Mouse (Mus musculus): ENCODE measurements at regions not wholly inside any gene's neighbourhood (a gene's known extent, or its start where the extent isn't known, plus 50 kb on each side); places are given as distances from the start of the nearest gene placed in this dataset.

DNA sequence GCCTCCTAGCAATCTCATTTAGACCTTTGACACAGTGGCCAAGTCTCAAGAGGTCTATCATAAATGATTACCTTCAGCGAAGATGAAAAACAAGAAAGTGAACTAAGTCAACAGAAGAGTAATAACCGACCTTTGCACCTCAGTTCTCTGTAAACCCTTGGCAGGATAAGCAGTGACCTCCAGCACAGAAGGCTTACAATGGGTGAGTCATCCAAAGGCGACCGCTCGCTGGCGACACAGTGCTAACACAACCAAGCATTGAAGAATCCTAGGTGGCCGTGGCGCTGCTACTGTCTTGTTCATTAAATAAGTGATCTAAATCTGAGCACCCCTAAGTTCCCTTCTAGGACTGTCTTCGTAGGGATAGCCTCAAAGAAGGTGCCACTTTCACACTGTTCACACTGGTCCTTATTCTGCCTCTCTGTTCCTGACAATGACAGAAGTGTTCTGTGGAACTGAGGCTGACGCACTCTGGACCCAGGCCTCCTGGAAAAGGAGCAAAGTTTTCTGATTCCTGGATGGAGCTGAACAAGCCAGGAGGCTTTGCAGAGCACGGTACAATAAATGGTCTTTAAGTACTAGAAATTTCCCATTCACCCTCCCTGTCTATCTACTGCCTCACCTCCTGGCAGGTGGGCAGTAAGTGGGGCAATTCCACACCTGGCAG lies 108.6 kb downstream of the Zfp706 start:
- no peaks in the 10 kb centered on the region for H3K9me3 ChIP-seq
- no peaks in the 10 kb centered on the region for H3K36me3 ChIP-seq
- WGBS = 88% methylated on average over 11 of the region's 11 CpGs
- H3K4me2 ChIP-seq = no peak overlapping the region
- H3K9ac ChIP-seq = no peak overlapping the region
- H3K27me3 ChIP-seq = no peaks in the 10 kb centered on the region
- H3K4me3 ChIP-seq = no peak overlapping the region
- peaks cover 17% of the 10 kb centered on the region for H3K4me1 ChIP-seq
- no peak for ATAC-seq (ENCODE audit: insufficient number of reproducible peaks, low FRiP score, low TSS enrichment, low read depth)
- no peak overlapping the region for H3K27ac ChIP-seq

DNA sequence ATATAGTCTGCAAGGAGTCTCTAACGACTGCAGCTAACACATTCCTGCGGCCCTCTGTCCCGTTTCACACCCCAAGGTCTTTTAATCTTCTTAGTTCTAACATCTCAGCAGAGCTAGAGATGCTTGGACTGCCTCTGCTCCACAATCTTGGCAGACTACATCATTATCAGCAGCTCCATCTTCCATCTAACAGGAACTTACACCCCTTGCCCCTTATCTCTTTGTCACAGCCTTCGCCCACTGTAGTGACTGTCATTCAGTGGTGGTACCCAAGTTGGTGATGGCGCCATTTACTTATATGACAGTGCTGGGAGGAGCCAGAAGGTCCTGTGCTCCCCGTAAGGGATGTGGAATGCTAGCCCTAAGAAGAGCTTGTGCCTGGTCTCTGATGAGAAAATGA lies 109.2 kb downstream of the Zfp706 start:
- Histone ChIP-seq H3K9ac (no peak overlapping the region), H3K4me3 (no peak overlapping the region), H3K36me3 (no peaks in the 10 kb centered on the region), H3K4me1 (peaks cover 20% of the 10 kb centered on the region), H3K9me3 (no peaks in the 10 kb centered on the region), H3K27ac (no peak overlapping the region), H3K4me2 (no peak overlapping the region), H3K27me3 (no peaks in the 10 kb centered on the region)
- WGBS = 84% methylated on average over 6 of the region's 6 CpGs
- no peak for ATAC-seq (ENCODE audit: insufficient number of reproducible peaks, low FRiP score, low TSS enrichment, low read depth)

DNA sequence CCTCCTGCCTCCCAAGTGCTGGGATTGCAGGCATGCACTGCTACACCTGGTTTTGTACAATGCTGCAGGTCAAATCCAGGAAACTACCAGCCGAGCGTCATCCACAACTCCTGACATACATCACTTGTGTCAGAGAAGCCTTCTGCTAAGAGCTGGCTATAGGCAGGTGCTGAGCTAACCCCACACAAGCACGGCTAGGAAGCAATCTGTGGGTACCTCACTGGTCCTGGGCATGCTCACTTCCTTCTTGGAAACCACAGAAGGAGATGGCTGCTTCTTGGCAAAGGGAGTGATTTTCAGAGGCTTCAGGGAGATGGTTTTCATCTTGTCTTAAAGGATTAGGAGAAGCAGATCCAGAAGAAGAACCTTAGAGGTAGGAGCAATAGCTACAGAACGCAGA lies 111.3 kb downstream of the Zfp706 start:
- Histone ChIP-seq H3K36me3 (no peaks in the 10 kb centered on the region), H3K4me2 (no peak overlapping the region), H3K27ac (no peak overlapping the region), H3K27me3 (no peaks in the 10 kb centered on the region), H3K4me1 (peaks cover 24% of the 10 kb centered on the region), H3K4me3 (no peak overlapping the region), H3K9ac (no peak overlapping the region), H3K9me3 (no peaks in the 10 kb centered on the region)
- ATAC-seq (ENCODE audit: insufficient number of reproducible peaks, low FRiP score, low TSS enrichment, low read depth) = no peak
- WGBS = 79% methylated on average over 4 of the region's 4 CpGs

DNA sequence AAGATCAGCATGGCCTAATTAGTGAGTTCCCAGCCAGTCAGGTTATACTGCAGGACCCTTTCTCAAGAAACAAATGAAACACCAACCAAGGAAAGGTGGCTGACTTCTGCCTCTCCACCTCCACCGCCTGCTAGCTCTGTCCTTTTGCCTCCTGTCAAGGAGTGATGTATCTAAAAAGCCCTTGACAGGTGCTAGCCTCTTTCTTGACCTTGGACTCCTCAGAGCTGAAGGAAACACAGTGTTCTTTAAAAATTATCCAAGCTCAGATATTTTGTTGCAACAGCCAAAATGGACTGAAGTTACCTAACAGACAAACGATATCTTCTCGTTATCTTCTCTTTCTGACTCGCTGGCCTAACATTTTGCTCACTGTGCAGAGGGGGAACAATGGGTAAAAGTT lies 112.5 kb downstream of the Zfp706 start:
- H3K9me3 ChIP-seq = no peaks in the 10 kb centered on the region
- H3K36me3 ChIP-seq = no peaks in the 10 kb centered on the region
- no peak overlapping the region for H3K4me3 ChIP-seq
- H3K9ac ChIP-seq = no peak overlapping the region
- ATAC-seq (ENCODE audit: insufficient number of reproducible peaks, low FRiP score, low TSS enrichment, low read depth) = no peak
- H3K27ac ChIP-seq = no peak overlapping the region
- no peak overlapping the region for H3K4me2 ChIP-seq
- no peaks in the 10 kb centered on the region for H3K27me3 ChIP-seq
- 86% methylated on average over 4 of the region's 4 CpGs for WGBS
- peaks cover 18% of the 10 kb centered on the region for H3K4me1 ChIP-seq

DNA sequence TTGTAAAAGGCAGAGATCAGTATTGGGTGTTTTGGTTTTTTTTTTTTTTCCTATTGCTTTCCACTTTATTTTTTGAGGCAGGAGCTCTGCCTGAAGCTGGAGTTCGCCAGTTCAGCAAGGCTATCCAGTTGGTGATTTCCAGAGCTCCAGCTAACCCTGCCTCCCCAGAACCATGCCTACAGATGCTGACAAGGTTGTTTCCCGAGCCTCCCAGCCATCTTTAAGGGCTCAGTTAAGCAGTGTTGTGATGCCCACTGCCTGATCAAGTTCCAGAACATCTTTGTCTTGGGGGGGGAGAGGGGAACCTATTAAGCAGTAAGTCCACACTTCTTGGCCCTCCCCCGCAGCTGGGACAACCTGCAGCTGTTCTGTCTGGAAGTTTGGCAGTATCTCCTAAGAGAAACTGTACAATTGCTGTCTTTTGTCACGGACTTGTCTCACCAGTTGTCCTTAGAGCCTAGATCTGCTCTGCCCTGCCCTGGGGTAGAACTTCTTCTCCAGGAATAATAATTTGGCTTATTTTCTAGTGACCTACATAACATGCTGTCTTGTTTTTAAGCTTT lies 114.1 kb downstream of the Zfp706 start:
- WGBS = 38% methylated on average over 4 of the region's 4 CpGs
- Histone ChIP-seq H3K36me3 (no peaks in the 10 kb centered on the region), H3K4me3 (no peak overlapping the region), H3K9ac (no peak overlapping the region), H3K4me2 (no peak overlapping the region), H3K4me1 (peaks cover 22% of the 10 kb centered on the region), H3K27me3 (no peaks in the 10 kb centered on the region), H3K27ac (no peak overlapping the region), H3K9me3 (no peaks in the 10 kb centered on the region)
- peak; percentile 24; the same call in 1 of the 2 replicates for ATAC-seq (ENCODE audit: insufficient number of reproducible peaks, low FRiP score, low TSS enrichment, low read depth)

DNA sequence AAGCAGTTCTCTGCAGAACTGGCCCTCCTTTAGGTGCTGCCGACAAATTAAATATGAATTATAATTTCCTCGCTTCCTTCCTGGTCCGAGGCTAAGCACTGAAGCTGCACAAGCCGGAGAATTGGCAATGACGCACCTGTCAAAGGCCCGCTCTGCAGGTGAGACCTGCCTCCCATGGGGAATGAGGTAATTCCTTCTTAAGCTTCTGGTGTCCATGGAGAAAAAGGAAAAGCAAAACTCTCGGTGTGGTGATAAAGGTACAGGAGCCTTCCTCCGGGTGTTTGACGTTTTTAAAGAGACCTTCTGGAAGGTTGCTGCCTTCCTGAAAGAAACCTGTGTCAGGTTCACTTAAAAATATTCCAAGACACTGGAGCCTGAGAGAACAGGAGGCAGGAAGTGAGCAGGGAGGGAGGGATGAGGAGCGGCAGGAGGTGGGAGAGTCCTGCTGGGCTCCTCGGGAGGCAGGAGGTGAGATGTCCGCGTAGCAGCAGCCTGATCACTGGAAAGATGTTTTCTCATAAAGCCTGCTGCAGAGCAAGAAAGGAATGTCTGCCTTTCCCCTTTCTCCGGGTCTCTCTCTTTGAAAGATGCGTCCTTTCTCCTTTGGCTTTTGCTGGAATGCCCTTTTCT lies 114.9 kb downstream of the Zfp706 start:
- H3K27me3 ChIP-seq = no peaks in the 10 kb centered on the region
- H3K4me2 ChIP-seq = 0 out of 2 replicates have a peak overlapping the region, but pooled peaks have one; percentile 10
- peaks cover 22% of the 10 kb centered on the region for H3K4me1 ChIP-seq
- no peaks in the 10 kb centered on the region for H3K9me3 ChIP-seq
- no peaks in the 10 kb centered on the region for H3K36me3 ChIP-seq
- H3K9ac ChIP-seq = no peak overlapping the region
- H3K4me3 ChIP-seq = no peak overlapping the region
- 9% methylated on average over 15 of the region's 15 CpGs for WGBS
- H3K27ac ChIP-seq = no peak overlapping the region
- no peak for ATAC-seq (ENCODE audit: insufficient number of reproducible peaks, low FRiP score, low TSS enrichment, low read depth)

DNA sequence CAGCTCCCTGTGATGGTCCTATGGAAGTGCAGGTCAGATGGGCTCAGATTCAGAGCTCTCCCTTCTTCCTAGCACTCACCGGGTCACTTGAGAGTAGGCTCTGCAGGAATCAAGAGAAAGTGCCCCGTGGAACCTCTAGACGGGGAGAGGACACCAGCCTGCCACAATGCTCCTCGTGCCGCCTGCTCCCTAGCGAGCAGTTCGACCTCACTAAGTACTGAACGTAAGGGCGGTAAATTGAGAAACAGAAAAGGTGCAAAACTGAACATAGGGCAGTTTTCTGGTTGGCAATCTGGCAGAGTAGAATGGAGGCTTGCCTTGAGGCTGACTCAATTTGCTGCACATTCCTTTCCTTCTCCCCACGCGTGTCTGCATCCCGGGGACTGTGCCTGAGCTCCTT lies 115.7 kb downstream of the Zfp706 start:
- Histone ChIP-seq H3K27me3 (no peaks in the 10 kb centered on the region), H3K4me1 (peaks cover 22% of the 10 kb centered on the region), H3K4me2 (no peak overlapping the region), H3K27ac (no peak overlapping the region), H3K36me3 (no peaks in the 10 kb centered on the region), H3K4me3 (no peak overlapping the region), H3K9me3 (no peaks in the 10 kb centered on the region), H3K9ac (no peak overlapping the region)
- WGBS = 27% methylated on average over 12 of the region's 12 CpGs
- ATAC-seq (ENCODE audit: insufficient number of reproducible peaks, low FRiP score, low TSS enrichment, low read depth) = no peak

DNA sequence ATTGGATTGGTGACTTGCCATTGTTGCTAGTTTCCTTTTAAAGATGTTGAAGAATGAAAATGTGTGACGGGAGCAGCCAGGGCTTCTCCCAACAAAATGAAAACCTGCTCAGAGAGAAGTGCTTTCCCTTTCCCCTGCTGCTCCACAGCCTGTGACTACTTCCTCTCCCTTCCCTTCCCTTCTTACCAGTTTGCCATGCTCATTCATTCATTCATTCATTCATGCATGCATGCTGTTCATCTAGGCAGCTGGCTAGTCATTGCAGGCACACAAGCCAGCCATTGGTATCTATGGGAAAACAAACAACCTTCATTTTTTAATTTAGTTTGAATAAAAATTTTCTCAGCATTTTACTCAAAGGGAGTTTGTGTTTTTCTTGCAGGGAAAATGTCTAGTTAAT lies 116.3 kb downstream of the Zfp706 start:
- 72% methylated on average over 1 of the region's 1 CpGs for whole genome bisulfite sequencing
- H3K27ac ChIP-seq = no peak overlapping the region

DNA sequence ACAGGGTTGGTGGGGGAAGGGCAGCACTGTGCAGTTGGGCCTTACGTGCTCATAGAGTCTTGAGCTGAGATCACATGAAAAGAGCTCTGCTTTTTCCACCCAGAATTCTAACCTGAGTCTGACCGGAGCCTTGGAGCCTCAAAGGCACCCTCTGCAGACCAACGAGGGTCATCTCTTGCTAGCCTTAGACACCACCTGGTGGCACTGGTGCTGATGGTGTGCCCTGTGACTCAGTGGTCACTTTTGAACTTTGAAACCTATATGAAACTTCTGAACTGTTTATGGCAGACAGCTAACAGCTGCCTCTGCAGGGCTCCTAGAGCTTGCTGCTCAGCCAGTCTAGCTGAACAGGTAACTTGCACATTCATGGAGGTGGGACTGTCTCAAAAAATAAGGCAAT lies 118.5 kb downstream of the Zfp706 start:
- H3K36me3 ChIP-seq = no peaks in the 10 kb centered on the region
- no peaks in the 10 kb centered on the region for H3K27me3 ChIP-seq
- no peaks in the 10 kb centered on the region for H3K9me3 ChIP-seq
- H3K4me1 ChIP-seq = peaks cover 22% of the 10 kb centered on the region
- no peak overlapping the region for H3K9ac ChIP-seq
- H3K27ac ChIP-seq = no peak overlapping the region
- no peak for ATAC-seq (ENCODE audit: insufficient number of reproducible peaks, low FRiP score, low TSS enrichment, low read depth)
- no peak overlapping the region for H3K4me2 ChIP-seq
- no peak overlapping the region for H3K4me3 ChIP-seq
- whole genome bisulfite sequencing = 64% methylated on average over 3 of the region's 3 CpGs

More for the DNA sequence above, 116.3 kb downstream of the Zfp706 start:
- Histone ChIP-seq H3K4me1 (peaks cover 22% of the 10 kb centered on the region), H3K9me3 (no peaks in the 10 kb centered on the region), H3K36me3 (no peaks in the 10 kb centered on the region), H3K4me3 (no peak overlapping the region), H3K4me2 (no peak overlapping the region), H3K27me3 (no peaks in the 10 kb centered on the region), H3K9ac (no peak overlapping the region)
- no peak for ATAC-seq (ENCODE audit: insufficient number of reproducible peaks, low FRiP score, low TSS enrichment, low read depth)

DNA sequence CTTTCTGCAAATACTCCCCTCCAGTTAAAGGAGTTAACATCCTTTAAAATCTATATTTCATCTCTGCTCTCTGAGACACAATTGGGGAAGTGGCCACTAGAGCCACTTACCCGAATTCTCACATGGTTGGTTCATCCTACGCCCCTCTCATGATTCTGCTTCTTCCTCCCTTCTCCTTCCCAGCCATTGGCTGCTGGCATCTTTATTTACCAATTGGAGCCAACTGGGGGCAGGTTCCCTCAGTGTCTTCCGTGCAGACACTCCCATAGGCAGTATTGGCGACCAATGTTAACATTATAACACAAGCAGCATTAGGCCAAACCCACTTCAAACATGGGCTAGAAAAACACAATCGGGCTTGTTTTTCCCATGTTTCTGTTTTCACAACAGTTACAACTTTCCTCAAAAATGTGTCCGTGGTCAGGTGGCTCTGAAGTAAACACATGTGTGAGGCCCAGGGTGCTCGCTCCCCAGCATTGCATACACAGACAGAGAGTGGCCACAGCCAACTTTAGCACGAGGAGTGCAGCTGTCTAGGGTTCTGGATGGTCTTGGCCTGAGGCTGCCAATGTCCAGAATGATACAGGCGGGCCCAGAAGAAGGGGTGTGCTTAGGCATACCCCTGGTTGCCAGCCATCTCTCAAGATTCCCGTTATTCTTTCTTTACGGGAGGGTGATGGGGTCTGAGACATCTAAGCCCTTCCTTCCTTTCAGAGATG lies 119.1 kb downstream of the Zfp706 start:
- peaks cover 21% of the 10 kb centered on the region for H3K4me1 ChIP-seq
- no peak overlapping the region for H3K9ac ChIP-seq
- WGBS = 67% methylated on average over 11 of the region's 11 CpGs
- H3K4me3 ChIP-seq = no peak overlapping the region
- no peak for ATAC-seq (ENCODE audit: insufficient number of reproducible peaks, low FRiP score, low TSS enrichment, low read depth)
- no peaks in the 10 kb centered on the region for H3K9me3 ChIP-seq
- no peaks in the 10 kb centered on the region for H3K27me3 ChIP-seq
- H3K27ac ChIP-seq = no peak overlapping the region
- H3K36me3 ChIP-seq = no peaks in the 10 kb centered on the region
- no peak overlapping the region for H3K4me2 ChIP-seq

DNA sequence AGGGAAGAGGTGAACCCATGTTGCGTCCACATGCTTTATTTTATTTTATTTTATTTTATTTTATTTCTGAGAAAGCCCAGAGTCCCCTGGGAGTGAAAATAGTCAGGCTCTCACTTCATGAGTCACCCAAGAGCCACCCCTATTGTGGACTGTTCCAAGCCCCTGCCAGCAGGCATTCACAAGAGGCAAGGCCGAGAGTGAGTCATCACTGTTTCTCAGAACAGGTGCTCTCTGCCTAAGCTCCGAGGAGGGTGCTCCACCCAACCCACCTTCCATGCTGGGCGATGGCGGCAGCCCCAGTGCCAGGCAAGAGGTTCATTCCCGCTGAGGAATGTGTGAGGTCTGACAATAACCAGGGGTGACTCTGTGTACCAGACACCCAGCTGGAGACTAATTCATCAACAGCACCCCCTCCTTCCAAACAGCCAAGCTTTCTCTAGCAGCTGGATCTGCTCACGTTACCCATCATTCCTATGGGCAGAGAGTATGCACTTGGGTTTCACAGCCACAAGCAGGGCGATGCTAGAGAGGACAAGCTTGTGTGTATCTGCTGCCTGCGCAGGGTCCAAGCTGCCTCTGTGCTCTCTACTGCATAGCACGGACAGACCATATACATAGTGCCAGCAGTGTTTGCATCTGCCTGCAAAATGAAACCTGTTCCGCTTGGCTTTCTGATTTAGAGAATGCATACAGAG lies 122.8 kb downstream of the Zfp706 start:
- H3K27ac ChIP-seq = peak overlapping the region; percentile 50; the same call in 1 of the 2 replicates
- H3K4me3 ChIP-seq = no peak overlapping the region
- no peak overlapping the region for H3K4me2 ChIP-seq
- H3K9ac ChIP-seq = no peak overlapping the region
- peak; percentile 53 for ATAC-seq (ENCODE audit: insufficient number of reproducible peaks, low FRiP score, low TSS enrichment, low read depth)
- H3K4me1 ChIP-seq = 0 out of 2 replicates have a peak, but pooled peaks cover 4% of the 10 kb centered on the region
- 55% methylated on average over 11 of the region's 11 CpGs for WGBS
- H3K27me3 ChIP-seq = no peaks in the 10 kb centered on the region
- H3K9me3 ChIP-seq = no peaks in the 10 kb centered on the region
- no peaks in the 10 kb centered on the region for H3K36me3 ChIP-seq

All from limb, embryonic 15.5 days (tissue).